Mouse (Mus musculus) embryonic stem cell, embryonic (primary cell): Measurements from ENCODE around the gene Gabpb2.

Experiments
- CTCF ChIA-PET, 4 experiments: fragments of 300-600 bp in 2 of 4; fragments of 350-600 bp in 2 of 4; sonication (Branson Sonifier 250); formaldehyde crosslinking; loops; one replicate each; lab custom pipeline; 2022; ENCODE audit warnings: inconsistent platforms in 2 of 4; lab: Charles Lee
- POLR2A ChIA-PET, 4 experiments: fragments of 300-600 bp in 2 of 4; fragments of 350-600 bp in 2 of 4; sonication (Branson Sonifier 250); formaldehyde crosslinking; loops; one replicate each; lab custom pipeline; 2022; ENCODE audit warnings: antibody characterized with exemption in 4 of 4, inconsistent platforms in 1 of 4; lab: Charles Lee

The Gabpb2 gene

GRCm38 (mm10) chr3:95184796-95185577 lies 32.7 kb downstream of the Gabpb2 start:
- ChIA-PET POLR2A (interaction anchor here in 2 of 4 experiments (1.0 to 11.7 kb wide), 4 partner anchors 7 to 15 kb away, joined by 3 to 107 read pairs (median 10); no protein-coding TSS in a partner anchor), CTCF (no interaction called here)

- CTCF ChIA-PET: interaction anchor here in 1 of 4 experiments (1.3 kb wide), 1 partner anchor 128 kb away, joined by 3 read pairs; no protein-coding TSS in a partner anchor
- POLR2A ChIA-PET: interaction anchor here in 2 of 4 experiments (1.7 to 11.7 kb wide), 8 partner anchors 8 to 36 kb away, joined by 5 to 107 read pairs (median 9); partner anchors contain the start of genes Gabpb2 (in 1 of the 2) and Sema6c (in 1 of the 2)
Observed at GRCm38 (mm10) chr3:95181841-95182240, 35.9 kb downstream of the Gabpb2 start.

GRCm38 (mm10) chr3:95179890-95180289 lies 37.8 kb downstream of the Gabpb2 start:
- ChIA-PET POLR2A (interaction anchor here in 3 of 4 experiments (0.5 to 11.7 kb wide), 22 partner anchors 9 to 651 kb away, joined by 3 to 107 read pairs (median 4); partner anchors contain the start of genes Gabpb2 (in 1 of the 3) and Sema6c (in 1 of the 3)), CTCF (interaction anchor here in 1 of 4 experiments (1.8 kb wide), 1 partner anchor 37 kb away, joined by 5 read pairs; the partner anchor contains the start of gene Tnfaip8l2)

- ChIA-PET POLR2A (interaction anchor here in 2 of 4 experiments (0.8 to 11.7 kb wide), 11 partner anchors 8 to 163 kb away, joined by 3 to 107 read pairs (median 4); partner anchors contain the start of genes Gabpb2 (in 1 of the 2), Mllt11 (in 1 of the 2) and Sema6c (in 1 of the 2)), CTCF (interaction anchor here in 2 of 4 experiments (1.5 to 1.8 kb wide), 2 partner anchors 36 kb away, joined by 3 to 5 read pairs; partner anchors contain the start of gene Tnfaip8l2 (in 2 of the 2))
Observed at GRCm38 (mm10) chr3:95178948-95179347, 38.8 kb downstream of the Gabpb2 start.

- ChIA-PET CTCF (interaction anchor here in 3 of 4 experiments (0.5 to 1.8 kb wide), 8 partner anchors 14 to 773 kb away, joined by 3 to 5 read pairs (median 3); partner anchors contain the start of genes Gabpb2 (in 1 of the 3) and Tnfaip8l2 (in 1 of the 3)), POLR2A (interaction anchor here in 3 of 4 experiments (0.6 to 11.7 kb wide), 23 partner anchors 11 to 347 kb away, joined by 3 to 107 read pairs (median 4); partner anchors contain the start of genes Gabpb2 (in 2 of the 3) and Sema6c (in 2 of the 3))
Observed at GRCm38 (mm10) chr3:95177583-95177982, 40.1 kb downstream of the Gabpb2 start.

- CTCF ChIA-PET: interaction anchor here (0.6 to 1.8 kb wide), 10 partner anchors 13 to 233 kb away, joined by 3 to 10 read pairs (median 4); partner anchors contain the start of genes Tnfaip8l2 (in 3 of the 4), Gabpb2 (in 1 of the 4) and Tmod4 (in 1 of the 4)
- POLR2A ChIA-PET: interaction anchor here (0.6 to 11.7 kb wide), 24 partner anchors 9 to 387 kb away, joined by 3 to 107 read pairs (median 4); partner anchors contain the start of genes Gabpb2 (in 2 of the 4), Sema6c (in 2 of the 4) and Gm128 (in 1 of the 4)
Observed at GRCm38 (mm10) chr3:95176500-95176899, 41.2 kb downstream of the Gabpb2 start.

GRCm38 (mm10) chr3:95174011-95174592 lies 43.6 kb downstream of the Gabpb2 start:
- ChIA-PET CTCF (interaction anchor here (0.6 to 2.6 kb wide), 33 partner anchors 8 to 431 kb away, joined by 3 to 16 read pairs (median 4); partner anchors contain the start of genes Tnfaip8l2 (in 3 of the 4), Sema6c (in 2 of the 4) and Gm128 (in 1 of the 4)), POLR2A (interaction anchor here (0.6 to 11.7 kb wide), 42 partner anchors 8 to 731 kb away, joined by 3 to 107 read pairs (median 4); partner anchors contain the start of genes Sema6c (in 3 of the 4), Gabpb2 (in 2 of the 4), Cers2 (in 1 of the 4) and Pi4kb (in 1 of the 4))

GRCm38 (mm10) chr3:95173256-95173949 lies 44.3 kb downstream of the Gabpb2 start:
- POLR2A ChIA-PET: interaction anchor here in 3 of 4 experiments (0.5 to 11.7 kb wide), 24 partner anchors 9 to 177 kb away, joined by 3 to 107 read pairs (median 4); partner anchors contain the start of genes Sema6c (in 3 of the 3), Cers2 (in 1 of the 3), Gabpb2 (in 1 of the 3) and Vps72 (in 1 of the 3)
- CTCF ChIA-PET: interaction anchor here (0.5 to 2.6 kb wide), 15 partner anchors 10 to 121 kb away, joined by 3 to 16 read pairs (median 5); partner anchors contain the start of genes Tnfaip8l2 (in 3 of the 4), Gm128 (in 1 of the 4) and Sema6c (in 1 of the 4)

GRCm38 (mm10) chr3:95172526-95173255 lies 45.0 kb downstream of the Gabpb2 start:
- CTCF ChIA-PET: interaction anchor here in 2 of 4 experiments (0.5 to 2.6 kb wide), 7 partner anchors 9 to 122 kb away, joined by 3 to 16 read pairs (median 7); partner anchors contain the start of genes Sema6c (in 1 of the 2) and Tnfaip8l2 (in 1 of the 2)

GRCm38 (mm10) chr3:95171105-95171504 lies 46.6 kb downstream of the Gabpb2 start:
- POLR2A ChIA-PET: interaction anchor here in 2 of 4 experiments (0.7 to 8.9 kb wide), 11 partner anchors 9 to 143 kb away, joined by 3 to 107 read pairs (median 4); partner anchors contain the start of genes Sema6c (in 2 of the 2), Mllt11 (in 1 of the 2) and Tnfaip8l2 (in 1 of the 2)
- CTCF ChIA-PET: interaction anchor here in 3 of 4 experiments (0.5 to 0.6 kb wide), 4 partner anchors 14 to 55 kb away, joined by 3 to 6 read pairs (median 3); no protein-coding TSS in a partner anchor

More at GRCm38 (mm10) chr3:95172526-95173255, 45.0 kb downstream of the Gabpb2 start:
- POLR2A ChIA-PET: interaction anchor here (0.5 to 8.9 kb wide), 12 partner anchors 10 to 45 kb away, joined by 3 to 107 read pairs (median 4); partner anchors contain the start of genes Gabpb2 (in 2 of the 4) and Sema6c (in 2 of the 4)

GRCm38 (mm10) chr3:95169996-95170395 lies 47.7 kb downstream of the Gabpb2 start:
- ChIA-PET CTCF (interaction anchor here in 3 of 4 experiments (0.5 to 0.6 kb wide), 3 partner anchors 13 to 1810 kb away, joined by 3 to 4 read pairs (median 3); no protein-coding TSS in a partner anchor), POLR2A (interaction anchor here in 3 of 4 experiments (0.5 to 8.9 kb wide), 8 partner anchors 8 to 155 kb away, joined by 3 to 107 read pairs (median 4); partner anchors contain the start of genes Sema6c (in 2 of the 3), Tnfaip8l2 (in 1 of the 3) and Zfp687 (in 1 of the 3))

GRCm38 (mm10) chr3:95164840-95165239 lies 52.9 kb downstream of the Gabpb2 start:
- ChIA-PET CTCF (interaction anchor here (0.6 to 2.9 kb wide), 11 partner anchors 9 to 146 kb away, joined by 3 to 16 read pairs (median 3); partner anchors contain the start of gene Gabpb2 (in 1 of the 4)), POLR2A (interaction anchor here in 3 of 4 experiments (0.6 to 7.5 kb wide), 29 partner anchors 8 to 1524 kb away, joined by 3 to 107 read pairs (median 4); partner anchors contain the start of genes Mllt11 (in 2 of the 3), Gm128 (in 1 of the 3), Pip5k1a (in 1 of the 3) and Psmd4 (in 1 of the 3))

- POLR2A ChIA-PET: interaction anchor here in 3 of 4 experiments (0.6 to 7.5 kb wide), 30 partner anchors 9 to 191 kb away, joined by 3 to 107 read pairs (median 4); partner anchors contain the start of genes Mllt11 (in 2 of the 3), Gabpb2 (in 1 of the 3), Gm128 (in 1 of the 3) and Pip5k1a (in 1 of the 3)
Observed at GRCm38 (mm10) chr3:95164256-95164550, 53.5 kb downstream of the Gabpb2 start.

GRCm38 (mm10) chr3:95163419-95164255 lies 54.1 kb downstream of the Gabpb2 start:
- ChIA-PET CTCF (interaction anchor here (0.6 to 2.9 kb wide), 15 partner anchors 9 to 111 kb away, joined by 3 to 16 read pairs (median 5); partner anchors contain the start of genes Tnfaip8l2 (in 2 of the 4) and Gabpb2 (in 1 of the 4)), POLR2A (interaction anchor here (0.6 to 7.5 kb wide), 35 partner anchors 8 to 147 kb away, joined by 3 to 107 read pairs (median 4); partner anchors contain the start of genes Mllt11 (in 2 of the 4), Cdc42se1 (in 1 of the 4), Gabpb2 (in 1 of the 4) and Gm128 (in 1 of the 4))

More at GRCm38 (mm10) chr3:95164256-95164550, 53.5 kb downstream of the Gabpb2 start:
- CTCF ChIA-PET: interaction anchor here (0.6 to 2.9 kb wide), 14 partner anchors 9 to 110 kb away, joined by 3 to 16 read pairs (median 4); partner anchors contain the start of genes Gabpb2 (in 1 of the 4) and Tnfaip8l2 (in 1 of the 4)
